Mouse (Mus musculus): ENCODE data around the gene Morf4l2. TPM values are rescaled to one million over a fixed set of nuclear protein-coding genes. Genes with fewer than 3 reads are reported as not detected.

Gene Morf4l2
- 122 and 139 TPM in 2 replicates for polyA plus RNA-seq (2012; rRNA removed)

GRCm38 (mm10) chrX:136743459-136743858 is at the start of gene Morf4l2:
TSS of gene Morf4l2 (minus strand) at chrX:136743690.

GRCm38 (mm10) chrX:136780041-136780440 is 36.6 kb upstream of the Morf4l2 start, which contains the start of gene Glra4:
TSS of gene Glra4 (minus strand) at chrX:136780141.

GRCm38 (mm10) chrX:136707446-136708167 is 35.9 kb downstream of the Morf4l2 start, which contains the start of gene Tceal1:
TSS of gene Tceal1 (plus strand) at chrX:136707982.

Other genes starting within 250 kb of the Morf4l2 start
- gene Kir3dl1, start 225.7 kb downstream of the Morf4l2 start, polyA plus RNA-seq (2012; rRNA removed), result not detected in 2 replicates
- gene Kir3dl2, start 199.6 kb downstream of the Morf4l2 start, polyA plus RNA-seq (2012; rRNA removed), result not detected in 2 replicates
- gene Tceal3, start 152.8 kb downstream of the Morf4l2 start, polyA plus RNA-seq (2012; rRNA removed), result 0.17 and 1.9 TPM in 2 replicates
- gene Tceal1, start 35.7 kb downstream of the Morf4l2 start, polyA plus RNA-seq (2012; rRNA removed), result 0.47 and 0.61 TPM in 2 replicates
- not detected in 2 replicates for gene Glra4, start 36.5 kb upstream of the Morf4l2 start, polyA plus RNA-seq (2012; rRNA removed)
- gene Plp1, start 79.0 kb upstream of the Morf4l2 start, polyA plus RNA-seq (2012; rRNA removed), result 0.78 and 0.81 TPM in 2 replicates
- gene Rab9b, start 125.1 kb upstream of the Morf4l2 start, polyA plus RNA-seq (2012; rRNA removed), result 0.01 TPM in 2 replicates
- gene H2bfm, start 183.6 kb upstream of the Morf4l2 start, polyA plus RNA-seq (2012; rRNA removed), result not detected in 2 replicates
- gene Tmsb15b2, start 231.8 kb upstream of the Morf4l2 start, polyA plus RNA-seq (2012; rRNA removed), result 2.6 and 3.6 TPM in 2 replicates
- gene Tmsb15l, start 233.2 kb upstream of the Morf4l2 start, polyA plus RNA-seq (2012; rRNA removed), result 1.2 and 1.3 TPM in 2 replicates
- 1.2 and 1.7 TPM in 2 replicates for gene Tmsb15b1, start 233.2 kb upstream of the Morf4l2 start, polyA plus RNA-seq (2012; rRNA removed)
- gene Zcchc18, start 249.5 kb upstream of the Morf4l2 start, polyA plus RNA-seq (2012; rRNA removed), result 0.02 and 0.09 TPM in 2 replicates

Measured in liver, embryonic 14 days (tissue).